Mouse (Mus musculus) heart, postnatal 14 days (tissue): ENCODE measurements at regions not wholly inside any gene's neighbourhood (a gene's known extent, or its start where the extent isn't known, plus 50 kb on each side); places are given as distances from the start of the nearest gene placed in this dataset.

ENCODE experiments used
- microRNA-seq, 2 experiments: library from miRNA; unstranded; fragments of <30 nt; microRNA quantifications; one replicate each; pipeline ENCODE4 v1.2.0; 2021 to 2022

Small RNA genes lying in the stretch of these regions (microRNA-seq; reads per million reads assigned to microRNA genes)
- gene Gm23064, result 0 reads per million in 2 experiments
